Mouse (Mus musculus): ENCODE measurements around the gene Skp1a. TPM values are rescaled to one million over a fixed set of nuclear protein-coding genes. Genes with fewer than 3 reads are reported as not detected.

Skp1a gene
- polyA plus RNA-seq, 1 experiment from 2014 or later, result 843 TPM

DNA sequence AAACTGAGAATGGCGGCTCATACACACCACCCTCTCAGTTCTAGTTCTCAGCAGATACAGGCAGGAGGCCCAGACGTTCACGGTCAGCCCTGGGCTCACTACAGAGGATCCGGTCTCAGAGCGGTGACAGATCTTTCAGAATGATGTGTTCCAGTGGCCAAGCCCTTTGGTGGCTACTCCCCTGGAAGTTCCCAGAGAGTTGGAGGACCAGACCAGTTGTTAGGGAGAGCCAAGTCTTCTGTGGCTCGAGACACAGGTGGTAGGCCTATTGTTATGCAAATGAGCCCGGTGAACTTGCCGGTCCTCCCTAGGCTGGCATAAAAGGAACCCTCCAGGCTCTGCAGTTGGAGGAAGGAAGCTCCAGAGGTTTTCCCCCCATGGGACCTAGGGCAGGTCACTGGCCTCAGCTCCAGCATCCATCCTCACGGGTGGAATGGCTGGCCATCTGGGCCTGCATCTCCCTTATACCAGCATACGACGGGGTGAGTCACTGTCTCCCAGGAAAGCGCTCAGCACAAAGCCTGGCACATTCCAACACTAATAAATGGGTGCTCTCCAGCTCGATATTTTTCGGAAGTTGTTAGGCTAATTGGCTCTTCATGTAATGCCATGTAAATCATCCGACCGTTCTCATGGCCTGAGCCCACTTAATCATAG lies 54.6 kb downstream of the Skp1a start:
- Histone ChIP-seq H3K27me3 (ENCODE audit: control insufficient read depth, insufficient read depth, low read length) (no peaks in the 10 kb centered on the region), H3K4me3 (ENCODE audit: low read length) (no peak overlapping the region), H3K36me3 (ENCODE audit: control insufficient read depth, insufficient read depth, low read length) (no peaks in the 10 kb centered on the region), H3K4me1 (ENCODE audit: control insufficient read depth, insufficient read depth, low read length) (peaks cover 28% of the 10 kb centered on the region), H3K4me2 (replicated peaks; ENCODE audit: low read depth, low read length) (no peak overlapping the region), H3K9me3 (ENCODE audit: control insufficient read depth, low read length) (no peaks in the 10 kb centered on the region), H3K9ac (ENCODE audit: low read depth, low read length) (peak overlapping the region; percentile 12; the same call in 1 of the 2 replicates), H3K27ac (ENCODE audit: low read depth, low read length) (no peak overlapping the region)
- 25% methylated on average over 16 of the region's 16 CpGs for WGBS
- no peak for ATAC-seq (ENCODE audit: low FRiP score, low TSS enrichment)

DNA sequence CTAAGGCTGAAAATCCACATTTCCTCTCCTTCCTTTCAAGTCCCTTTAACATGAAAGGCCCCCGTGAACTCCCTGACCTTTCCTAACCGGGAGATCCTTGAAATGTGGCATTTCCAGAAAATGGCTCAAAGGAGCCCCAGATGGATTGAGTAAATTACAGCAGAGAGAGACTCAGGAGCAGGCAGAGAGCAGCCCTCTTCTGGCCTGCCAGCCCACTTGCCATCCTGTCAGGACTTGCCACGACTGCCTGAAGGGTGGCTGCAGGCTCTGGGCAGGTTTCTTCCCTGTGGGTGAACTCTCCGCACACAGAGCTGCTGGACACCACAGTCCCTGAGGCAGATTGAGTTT lies 55.1 kb downstream of the Skp1a start:
- 18% methylated on average over 4 of the region's 4 CpGs for WGBS
- no peak for ATAC-seq (ENCODE audit: low FRiP score, low TSS enrichment)
- Histone ChIP-seq H3K4me2 (replicated peaks; ENCODE audit: low read depth, low read length) (no peak overlapping the region), H3K9me3 (ENCODE audit: control insufficient read depth, low read length) (no peaks in the 10 kb centered on the region), H3K27ac (ENCODE audit: low read depth, low read length) (no peak overlapping the region), H3K4me3 (ENCODE audit: low read length) (no peak overlapping the region), H3K9ac (ENCODE audit: low read depth, low read length) (0 out of 2 replicates have a peak overlapping the region, but pooled peaks have one; percentile 12), H3K4me1 (ENCODE audit: control insufficient read depth, insufficient read depth, low read length) (peaks cover 28% of the 10 kb centered on the region), H3K36me3 (ENCODE audit: control insufficient read depth, insufficient read depth, low read length) (no peaks in the 10 kb centered on the region), H3K27me3 (ENCODE audit: control insufficient read depth, insufficient read depth, low read length) (no peaks in the 10 kb centered on the region)

DNA sequence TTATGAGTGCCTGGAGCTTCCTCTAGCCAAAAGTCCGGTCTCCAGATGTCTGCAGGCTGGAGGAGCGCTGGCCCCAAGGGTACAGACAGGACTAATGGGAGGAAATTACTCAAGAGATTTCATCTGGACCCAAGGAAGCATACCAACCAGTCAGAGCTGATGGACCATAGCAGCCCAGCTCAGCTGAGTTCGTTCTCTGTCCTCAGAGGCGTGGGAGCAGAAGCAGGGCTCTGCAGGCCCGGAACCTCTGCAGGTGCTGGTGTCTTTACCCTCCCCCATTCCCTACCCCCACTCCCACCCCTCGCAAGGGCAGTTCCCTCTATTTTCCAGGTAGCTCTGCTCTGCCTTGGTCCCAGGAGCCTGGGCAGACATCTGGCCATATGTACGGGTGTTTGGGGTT lies 60.6 kb downstream of the Skp1a start:
- no peak overlapping the region for H3K9ac ChIP-seq (ENCODE audit: low read depth, low read length)
- 58% methylated on average over 7 of the region's 7 CpGs for WGBS
- no peak overlapping the region for H3K4me2 ChIP-seq (replicated peaks; ENCODE audit: low read depth, low read length)
- H3K9me3 ChIP-seq (ENCODE audit: control insufficient read depth, low read length), result no peaks in the 10 kb centered on the region
- peak; percentile 48; the same call in 1 of the 2 replicates for ATAC-seq (ENCODE audit: low FRiP score, low TSS enrichment)
- no peaks in the 10 kb centered on the region for H3K27me3 ChIP-seq (ENCODE audit: control insufficient read depth, insufficient read depth, low read length)
- no peak overlapping the region for H3K27ac ChIP-seq (ENCODE audit: low read depth, low read length)
- no peaks in the 10 kb centered on the region for H3K36me3 ChIP-seq (ENCODE audit: control insufficient read depth, insufficient read depth, low read length)
- no peak overlapping the region for H3K4me3 ChIP-seq (ENCODE audit: low read length)
- no peaks in the 10 kb centered on the region for H3K4me1 ChIP-seq (ENCODE audit: control insufficient read depth, insufficient read depth, low read length)

DNA sequence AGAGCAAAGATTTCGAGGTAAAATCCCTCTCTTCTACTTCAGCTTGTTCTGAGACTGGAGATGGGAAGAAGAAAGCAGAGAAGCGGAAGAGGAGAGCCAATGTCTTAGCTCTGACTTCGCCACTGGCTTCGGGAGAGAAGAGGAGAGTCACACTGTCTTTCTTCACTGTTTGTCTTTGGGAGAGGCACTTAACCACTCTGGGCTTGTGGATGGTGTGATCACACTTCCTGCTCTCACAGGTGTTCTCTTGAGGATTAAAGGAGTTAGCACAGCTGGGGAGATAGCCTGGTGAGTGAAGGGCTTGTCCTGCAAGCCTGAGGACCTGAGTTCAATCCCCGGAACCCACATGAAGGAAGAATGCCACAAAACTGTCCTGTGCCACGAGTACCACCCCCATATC lies 61.1 kb downstream of the Skp1a start:
- Histone ChIP-seq H3K36me3 (ENCODE audit: control insufficient read depth, insufficient read depth, low read length) (no peaks in the 10 kb centered on the region), H3K27me3 (ENCODE audit: control insufficient read depth, insufficient read depth, low read length) (no peaks in the 10 kb centered on the region), H3K4me1 (ENCODE audit: control insufficient read depth, insufficient read depth, low read length) (no peaks in the 10 kb centered on the region), H3K27ac (ENCODE audit: low read depth, low read length) (no peak overlapping the region), H3K4me2 (replicated peaks; ENCODE audit: low read depth, low read length) (no peak overlapping the region), H3K9ac (ENCODE audit: low read depth, low read length) (no peak overlapping the region), H3K4me3 (ENCODE audit: low read length) (no peak overlapping the region), H3K9me3 (ENCODE audit: control insufficient read depth, low read length) (no peaks in the 10 kb centered on the region)
- no peak for ATAC-seq (ENCODE audit: low FRiP score, low TSS enrichment)
- 81% methylated on average over 6 of the region's 6 CpGs for WGBS

DNA sequence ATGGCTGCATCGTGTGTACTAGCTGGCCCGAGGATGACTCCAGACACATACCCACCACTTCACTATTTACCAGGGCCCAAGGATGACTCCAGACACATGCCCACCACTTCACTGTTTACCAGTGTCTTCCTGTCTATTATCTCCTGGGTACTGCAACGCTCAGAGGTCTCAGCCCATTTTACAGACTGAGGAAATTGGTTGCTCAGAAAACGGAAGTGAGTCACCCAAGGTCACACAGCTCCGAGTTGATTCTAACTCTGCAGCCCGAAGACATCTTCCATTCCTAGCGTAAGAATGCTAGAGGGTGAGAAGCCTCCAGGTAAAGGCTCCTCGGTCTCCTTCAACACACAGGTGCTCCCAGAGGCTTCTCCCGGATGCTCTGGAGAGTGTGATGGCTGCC lies 62.3 kb downstream of the Skp1a start:
- H3K4me3 ChIP-seq (ENCODE audit: low read length), result no peak overlapping the region
- H3K27me3 ChIP-seq (ENCODE audit: control insufficient read depth, insufficient read depth, low read length), result no peaks in the 10 kb centered on the region
- H3K4me1 ChIP-seq (ENCODE audit: control insufficient read depth, insufficient read depth, low read length), result no peaks in the 10 kb centered on the region
- no peak overlapping the region for H3K4me2 ChIP-seq (replicated peaks; ENCODE audit: low read depth, low read length)
- no peak for ATAC-seq (ENCODE audit: low FRiP score, low TSS enrichment)
- no peaks in the 10 kb centered on the region for H3K36me3 ChIP-seq (ENCODE audit: control insufficient read depth, insufficient read depth, low read length)
- no peak overlapping the region for H3K9ac ChIP-seq (ENCODE audit: low read depth, low read length)
- 83% methylated on average over 9 of the region's 9 CpGs for WGBS
- H3K27ac ChIP-seq (ENCODE audit: low read depth, low read length), result no peak overlapping the region
- no peaks in the 10 kb centered on the region for H3K9me3 ChIP-seq (ENCODE audit: control insufficient read depth, low read length)

Other genes with a start within 250 kb of the Skp1a start
- 149 and 215 TPM in 2 replicates for gene Ube2b, start 231.2 kb upstream of the Skp1a start, polyA plus RNA-seq (2014; fragmentation: Nextera tagmentation; extraction: Ambion mirVana)
- 9.7 and 10.1 TPM in 2 replicates for gene Cdkl3, start 227.8 kb upstream of the Skp1a start, polyA plus RNA-seq (2014; fragmentation: Nextera tagmentation; extraction: Ambion mirVana)
- gene Ppp2ca, start 133.3 kb upstream of the Skp1a start, polyA plus RNA-seq (2014; fragmentation: Nextera tagmentation; extraction: Ambion mirVana), result 83.4 and 110 TPM in 2 replicates
- gene Olfr1373, start 86.5 kb upstream of the Skp1a start, polyA plus RNA-seq (2014; fragmentation: Nextera tagmentation; extraction: Ambion mirVana), result not detected in 2 replicates
- gene Olfr1371, start 18.0 kb upstream of the Skp1a start, polyA plus RNA-seq (2014; fragmentation: Nextera tagmentation; extraction: Ambion mirVana), result not detected in 2 replicates
- gene Tcf7, start 51.0 kb downstream of the Skp1a start, polyA plus RNA-seq (2014; fragmentation: Nextera tagmentation; extraction: Ambion mirVana), result 18.1 and 27.5 TPM in 2 replicates
- gene Vdac1, start 128.9 kb downstream of the Skp1a start, polyA plus RNA-seq (2014; fragmentation: Nextera tagmentation; extraction: Ambion mirVana), result 265 and 284 TPM in 2 replicates
- 139 and 234 TPM in 2 replicates for gene 9530068E07Rik, start 164.4 kb downstream of the Skp1a start, polyA plus RNA-seq (2014; fragmentation: Nextera tagmentation; extraction: Ambion mirVana)